Mouse (Mus musculus) intestine, embryonic 16.5 days (tissue): ENCODE results near the gene Nxpe3. TPM values are rescaled to one million over a fixed set of nuclear protein-coding genes. Genes with fewer than 3 reads are reported as not detected.

ENCODE experiments used
- ATAC-seq: fragments of 200-750 bp; cut with Nextera tagmentation; 2 replicates; pipeline ENCODE4 v1.8.0; 2017; ENCODE audit warnings: moderate TSS enrichment, moderate library complexity
- H3K27ac ChIP-seq: fragments of 300-500 bp; sonication (generic); 2 replicates; pipeline ENCODE4 v1.5.1; 2014; ENCODE audit warnings: mild to moderate bottlenecking, low read length
- H3K27me3 ChIP-seq: fragments of 300-500 bp; sonication (generic); replicated peaks from 2 replicates; pipeline ENCODE4 v1.6.1; 2014; ENCODE audit warnings: low read length, control low read depth, mixed read lengths; ENCODE audit not compliant: control insufficient read depth, insufficient read depth
- H3K36me3 ChIP-seq: fragments of 300-500 bp; sonication (generic); 2 replicates; pipeline ENCODE4 v1.6.1; 2014; ENCODE audit warnings: low read length, control low read depth; ENCODE audit not compliant: control insufficient read depth, insufficient read depth
- H3K4me1 ChIP-seq: fragments of 300-500 bp; sonication (generic); 2 replicates; pipeline ENCODE4 v1.6.1; 2014; ENCODE audit warnings: low read length, control low read depth, mixed read lengths; ENCODE audit not compliant: control insufficient read depth, insufficient read depth
- H3K4me2 ChIP-seq: fragments of 300-500 bp; sonication (generic); 2 replicates; pipeline ENCODE4 v1.6.1; 2014; ENCODE audit warnings: low read depth, low read length, control low read depth
- H3K4me3 ChIP-seq: fragments of 300-500 bp; sonication (generic); 2 replicates; pipeline ENCODE4 v1.5.1; 2014; ENCODE audit warnings: mild to moderate bottlenecking, low read length
- H3K9ac ChIP-seq: fragments of 300-500 bp; sonication (generic); 2 replicates; pipeline ENCODE4 v1.6.1; 2014; ENCODE audit warnings: low read depth, low read length
- H3K9me3 ChIP-seq: fragments of 300-500 bp; sonication (generic); 2 replicates; pipeline ENCODE4 v1.6.1; 2016; ENCODE audit warnings: low read length, control low read depth; ENCODE audit not compliant: control insufficient read depth
- WGBS: fragments of 180-500 bp; shearing (Covaris S2); extraction: QIAGEN DNeasy Blood & Tissue Kit; methylation state at CpG from one replicate; pipeline ENCODE4 v1.1.7; 2014; 5-methylcytosine and 5-hydroxymethylcytosine counted together
- polyA plus RNA-seq: library from polyadenylated mRNA; unstranded; fragments of >200 nt; fragmentation: Nextera tagmentation; extraction: Ambion mirVana; gene quantifications from 2 replicates; pipeline ENCODE4 v1.2.1, GENCODE M21; 2015

The Nxpe3 gene
- polyA plus RNA-seq, result 1.5 and 1.7 TPM in 2 replicates

DNA sequence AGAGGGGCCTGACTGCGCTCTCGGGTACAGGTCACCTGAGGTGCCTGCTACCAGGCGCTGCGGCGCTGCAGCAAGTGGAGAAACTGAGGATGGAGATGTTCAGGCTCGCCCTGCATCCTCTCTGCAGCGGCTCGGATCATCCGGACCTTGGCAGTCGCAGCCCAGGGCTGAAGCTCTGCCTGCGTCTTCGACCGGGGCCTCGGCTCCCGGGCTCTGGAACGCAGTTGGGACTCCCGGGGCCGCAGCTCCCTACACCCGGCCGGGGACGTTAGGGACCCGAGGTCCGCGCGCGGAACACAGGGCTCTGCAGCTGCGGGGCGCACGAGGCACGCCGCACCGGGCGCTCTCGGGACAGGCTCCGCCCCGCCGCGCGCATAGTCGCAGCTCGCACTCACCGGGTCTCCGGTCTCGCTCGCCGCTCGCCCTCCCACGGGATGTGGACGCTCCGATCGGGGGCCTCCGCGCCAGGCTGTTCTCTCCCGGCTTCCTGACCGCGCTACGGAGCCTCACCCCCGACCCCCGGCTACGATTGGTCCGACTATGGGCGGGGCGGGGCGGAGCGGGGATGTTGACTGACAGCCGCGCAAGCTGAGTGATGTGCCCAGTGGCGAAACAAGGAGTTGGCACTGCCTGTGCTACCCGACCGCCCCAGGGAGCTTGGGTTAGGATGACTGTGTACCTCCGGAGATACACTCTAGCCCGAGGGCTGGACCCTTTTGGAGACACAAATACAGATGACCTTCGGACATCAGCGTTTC, at the start of gene Nxpe3:
Gene Nxpe3 (minus strand): TSS at position 393 of the 758 bp plus-strand sequence.
- ATAC-seq, result peak; percentile 89
- no peaks in the 10 kb centered on the region for H3K27me3 ChIP-seq
- H3K9me3 ChIP-seq, result no peaks in the 10 kb centered on the region
- no peaks in the 10 kb centered on the region for H3K36me3 ChIP-seq
- peak within 1 kb of the TSS; percentile 84 for H3K4me3 ChIP-seq
- H3K4me1 ChIP-seq, result peaks cover 12% of the 10 kb centered on the region
- 0% methylated on average over 72 of the region's 74 CpGs for WGBS
- peak within 1 kb of the TSS; percentile 83 for H3K4me2 ChIP-seq
- peak within 1 kb of the TSS; percentile 80 for H3K9ac ChIP-seq
- H3K27ac ChIP-seq, result peak within 1 kb of the TSS; percentile 81

DNA sequence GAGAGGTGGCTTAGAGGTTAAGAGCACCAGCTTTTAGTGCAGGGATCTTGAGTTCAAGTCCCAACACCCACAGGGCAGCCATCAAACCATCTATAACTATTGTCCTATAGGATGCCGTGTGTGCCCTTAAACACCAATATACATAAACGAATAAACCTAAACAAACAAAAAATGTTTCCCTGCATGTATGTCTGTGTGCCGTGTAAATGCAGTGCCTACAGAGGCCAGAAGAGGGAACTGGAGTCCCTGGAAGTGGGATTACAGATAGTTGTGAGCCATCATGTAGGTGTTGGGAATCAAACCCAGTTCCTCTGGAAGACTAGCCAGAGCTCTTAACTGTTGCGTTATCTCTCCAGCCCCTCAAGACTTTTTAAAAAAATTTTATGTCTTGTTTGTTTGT, 45.7 kb upstream of the Nxpe3 start:
- H3K27ac ChIP-seq, result no peak overlapping the region
- WGBS, result 93% methylated on average over 4 of the region's 4 CpGs
- no peak overlapping the region for H3K4me3 ChIP-seq
- no peaks in the 10 kb centered on the region for H3K4me1 ChIP-seq
- ATAC-seq, result no peak
- no peak overlapping the region for H3K9ac ChIP-seq
- no peaks in the 10 kb centered on the region for H3K36me3 ChIP-seq
- H3K27me3 ChIP-seq, result no peaks in the 10 kb centered on the region
- no peaks in the 10 kb centered on the region for H3K9me3 ChIP-seq
- no peak overlapping the region for H3K4me2 ChIP-seq

DNA sequence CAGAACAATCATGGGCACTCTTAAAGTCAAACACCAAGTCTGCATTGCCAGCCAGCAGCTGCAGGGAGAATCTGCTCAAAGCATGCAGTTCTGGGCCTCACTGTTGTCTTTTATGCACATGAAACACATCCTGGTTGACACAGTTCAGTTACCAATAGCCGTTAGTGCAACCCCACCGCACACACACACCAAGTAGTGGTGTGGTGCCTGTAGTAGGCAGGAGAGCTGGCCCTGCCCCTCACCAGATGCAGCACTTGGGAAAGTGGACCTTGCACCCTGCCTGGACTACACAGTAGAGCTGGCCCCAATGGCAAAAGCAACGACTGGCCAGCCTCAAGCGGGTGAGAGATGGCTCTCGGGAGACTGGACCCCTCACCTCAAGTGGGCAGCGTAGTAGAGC, 44.6 kb upstream of the Nxpe3 start:
- Histone ChIP-seq H3K27ac (no peak overlapping the region), H3K9ac (no peak overlapping the region), H3K36me3 (no peaks in the 10 kb centered on the region), H3K27me3 (no peaks in the 10 kb centered on the region), H3K4me3 (no peak overlapping the region), H3K4me2 (no peak overlapping the region), H3K9me3 (no peaks in the 10 kb centered on the region), H3K4me1 (no peaks in the 10 kb centered on the region)
- ATAC-seq, result peak; percentile 71
- WGBS, result 77% methylated on average over 6 of the region's 6 CpGs

DNA sequence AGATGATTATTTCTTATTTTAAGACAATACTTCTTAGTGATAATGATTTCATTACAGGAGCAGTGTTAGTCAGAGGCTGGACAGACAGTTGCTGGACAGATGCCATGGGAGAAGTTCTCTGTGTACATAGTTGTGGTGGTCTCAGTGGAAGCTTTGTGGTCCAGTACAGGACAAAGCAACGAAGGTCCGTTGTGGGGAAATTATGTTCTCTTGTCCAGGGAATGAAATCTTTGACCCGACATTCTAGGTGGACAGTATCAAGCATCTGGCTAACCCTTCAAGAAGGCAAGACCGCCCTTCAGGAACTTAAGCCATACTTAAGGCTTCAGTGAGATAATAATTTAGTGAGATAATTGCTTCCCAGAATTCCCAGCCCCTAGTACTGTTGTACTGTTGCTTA, 43.7 kb upstream of the Nxpe3 start:
- no peak overlapping the region for H3K4me2 ChIP-seq
- H3K27ac ChIP-seq, result no peak overlapping the region
- no peaks in the 10 kb centered on the region for H3K36me3 ChIP-seq
- ATAC-seq, result no peak
- 82% methylated on average over 4 of the region's 4 CpGs for WGBS
- no peak overlapping the region for H3K9ac ChIP-seq
- H3K27me3 ChIP-seq, result no peaks in the 10 kb centered on the region
- no peak overlapping the region for H3K4me3 ChIP-seq
- H3K4me1 ChIP-seq, result no peaks in the 10 kb centered on the region
- H3K9me3 ChIP-seq, result no peaks in the 10 kb centered on the region

DNA sequence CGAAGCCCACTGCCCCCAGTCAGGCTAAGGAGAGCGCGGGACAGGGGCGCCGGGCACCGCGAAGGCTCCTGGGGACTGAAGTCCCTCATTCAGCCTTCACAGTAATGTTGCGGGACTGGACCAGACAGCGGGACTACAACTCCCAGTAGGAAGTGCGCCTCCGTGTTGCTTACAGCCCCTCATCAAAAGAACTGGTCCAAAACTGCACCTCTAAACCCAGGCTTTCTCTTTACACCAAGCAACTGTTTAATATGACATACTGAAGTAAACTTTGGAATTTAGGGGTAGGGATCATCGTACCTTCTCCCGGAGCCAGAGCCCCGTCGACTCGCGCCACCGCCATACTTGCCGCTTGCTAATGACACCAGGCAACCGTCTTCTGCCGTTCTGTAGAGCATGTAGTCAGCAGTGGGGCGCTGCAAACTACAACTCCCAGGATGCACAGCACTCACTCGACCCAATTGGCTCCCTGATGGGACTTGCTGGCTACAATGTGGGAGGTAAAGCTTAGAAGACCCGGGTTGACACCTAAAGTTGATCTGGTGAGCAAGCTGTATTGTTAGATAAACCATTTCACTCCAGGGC, 39.5 kb upstream of the Nxpe3 start, which contains the start of gene Cep97:
Gene Cep97 (minus strand): TSS at position 403 of the 585 bp plus-strand sequence.
- H3K9me3 ChIP-seq, result no peaks in the 10 kb centered on the region

DNA sequence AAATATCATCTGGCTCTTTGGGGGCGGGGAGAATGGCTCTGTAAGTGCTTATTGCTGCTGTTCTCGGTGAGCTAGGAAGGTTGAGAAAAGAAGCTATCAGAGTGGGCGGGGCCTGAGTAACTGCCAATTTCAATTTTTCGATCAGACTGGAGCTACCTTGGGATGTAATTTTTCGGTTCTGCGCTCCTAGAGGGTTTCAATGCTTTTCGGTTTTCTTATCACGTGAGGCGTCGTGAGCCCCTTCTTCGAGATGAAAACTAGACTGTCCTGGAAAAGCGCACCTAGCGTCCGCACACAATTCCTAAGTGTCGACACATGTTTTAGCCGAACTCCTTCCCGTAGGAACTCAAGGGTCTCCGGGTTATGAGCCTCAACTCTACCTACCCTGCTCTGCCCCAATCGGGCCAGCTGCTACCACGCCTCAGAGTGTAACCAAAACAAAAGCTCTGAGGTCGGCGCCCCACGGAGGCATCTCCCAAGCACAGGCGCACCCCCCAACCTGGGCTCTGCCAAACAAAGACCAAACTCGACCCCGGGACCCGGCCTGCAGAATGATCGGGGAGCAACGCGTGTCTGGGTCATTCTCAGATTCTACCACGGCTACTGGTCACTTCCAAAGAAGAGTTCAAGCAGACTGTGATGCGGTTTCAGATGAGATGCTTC, 38.7 kb upstream of the Nxpe3 start:
- Histone ChIP-seq H3K4me2 (peak overlapping the region; percentile 62), H3K4me3 (peak overlapping the region; percentile 71), H3K27me3 (no peaks in the 10 kb centered on the region), H3K27ac (no peak overlapping the region), H3K9ac (peak overlapping the region; percentile 70), H3K36me3 (no peaks in the 10 kb centered on the region), H3K4me1 (no peaks in the 10 kb centered on the region), H3K9me3 (no peaks in the 10 kb centered on the region)
- under 1% methylated on average over 32 of the region's 32 CpGs for WGBS
- peak; percentile 40 for ATAC-seq

More for the DNA sequence above, 39.5 kb upstream of the Nxpe3 start, which contains the start of gene Cep97:
- no peak within 1 kb of the TSS for H3K27ac ChIP-seq
- peak; percentile 100 for ATAC-seq
- H3K4me1 ChIP-seq, result no peaks in the 10 kb centered on the region
- peak within 1 kb of the TSS; percentile 62 for H3K4me2 ChIP-seq
- no peaks in the 10 kb centered on the region for H3K36me3 ChIP-seq
- H3K4me3 ChIP-seq, result peak within 1 kb of the TSS; percentile 71
- under 1% methylated on average over 24 of the region's 24 CpGs for WGBS
- no peaks in the 10 kb centered on the region for H3K27me3 ChIP-seq
- H3K9ac ChIP-seq, result peak within 1 kb of the TSS; percentile 70

DNA sequence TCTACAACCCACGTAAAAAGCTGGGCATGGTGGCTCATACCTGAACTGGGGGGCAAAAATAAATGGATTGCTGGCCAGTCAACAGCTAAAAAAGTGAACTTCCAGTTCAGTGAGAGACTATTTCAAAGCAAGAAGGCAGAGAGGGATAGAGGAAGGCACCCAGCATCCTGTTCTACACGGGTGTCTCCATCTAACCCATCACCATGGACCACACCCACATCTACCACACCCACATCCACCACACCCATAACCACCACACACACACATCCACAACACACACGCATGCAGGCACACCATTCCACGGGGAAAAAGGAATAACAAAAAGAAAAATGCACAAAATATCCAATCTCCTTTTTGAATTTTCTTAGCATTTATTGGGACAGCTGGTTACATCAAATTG, 28.9 kb upstream of the Nxpe3 start:
- Histone ChIP-seq H3K4me1 (no peaks in the 10 kb centered on the region), H3K36me3 (no peaks in the 10 kb centered on the region), H3K27me3 (no peaks in the 10 kb centered on the region), H3K9me3 (no peaks in the 10 kb centered on the region), H3K9ac (no peak overlapping the region), H3K4me2 (no peak overlapping the region), H3K27ac (no peak overlapping the region), H3K4me3 (no peak overlapping the region)
- 82% methylated on average over 4 of the region's 4 CpGs for WGBS
- no peak for ATAC-seq

DNA sequence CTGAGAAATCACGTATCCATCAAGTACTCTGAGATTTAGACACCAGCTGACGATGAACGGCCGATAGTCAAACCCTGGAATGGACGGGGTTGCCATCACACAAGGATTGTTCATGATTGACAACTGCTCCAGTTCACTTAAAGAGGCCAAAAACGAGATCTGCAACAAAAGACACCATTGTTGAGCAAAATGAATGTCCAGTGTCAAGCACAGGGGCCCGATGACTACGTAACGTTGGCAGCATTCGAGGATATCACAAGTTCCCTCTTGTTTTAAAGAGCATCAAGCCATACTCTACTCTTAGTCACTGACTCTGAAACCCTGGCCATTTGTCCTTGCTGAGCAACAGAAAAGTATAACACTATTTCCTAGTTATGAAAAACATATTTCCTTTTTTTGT, 27.0 kb upstream of the Nxpe3 start:
- WGBS, result 90% methylated on average over 10 of the region's 10 CpGs
- H3K4me1 ChIP-seq, result no peaks in the 10 kb centered on the region
- no peaks in the 10 kb centered on the region for H3K36me3 ChIP-seq
- no peak overlapping the region for H3K9ac ChIP-seq
- H3K27me3 ChIP-seq, result no peaks in the 10 kb centered on the region
- no peak for ATAC-seq
- no peak overlapping the region for H3K4me3 ChIP-seq
- H3K4me2 ChIP-seq, result no peak overlapping the region
- no peaks in the 10 kb centered on the region for H3K9me3 ChIP-seq
- no peak overlapping the region for H3K27ac ChIP-seq

DNA sequence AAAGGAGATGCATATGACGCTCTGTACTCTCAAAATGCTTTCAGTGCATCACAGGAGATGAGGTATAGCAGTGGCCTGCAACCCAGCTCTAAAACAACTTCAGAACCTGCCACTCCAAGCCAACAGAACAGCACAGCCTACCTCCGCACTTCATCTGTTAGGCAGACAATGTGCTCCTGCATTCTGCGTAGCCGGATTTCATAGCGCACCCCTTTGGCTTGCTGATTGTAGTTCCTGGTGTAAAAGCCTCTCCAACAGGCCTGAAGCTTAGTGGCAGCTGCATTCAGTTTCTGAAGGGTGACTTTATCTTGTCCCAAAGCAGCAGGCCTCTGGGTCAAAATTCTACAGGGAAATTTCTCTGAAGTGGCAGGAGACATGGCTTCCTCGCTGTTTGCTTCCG, 19.6 kb upstream of the Nxpe3 start:
- no peak overlapping the region for H3K4me2 ChIP-seq
- 0 out of 2 replicates have a peak, but pooled peaks cover 6% of the 10 kb centered on the region for H3K36me3 ChIP-seq
- H3K4me3 ChIP-seq, result no peak overlapping the region
- H3K9me3 ChIP-seq, result no peaks in the 10 kb centered on the region
- no peak overlapping the region for H3K27ac ChIP-seq
- WGBS, result 97% methylated on average over 7 of the region's 7 CpGs
- no peak for ATAC-seq
- H3K9ac ChIP-seq, result no peak overlapping the region
- no peaks in the 10 kb centered on the region for H3K27me3 ChIP-seq
- no peaks in the 10 kb centered on the region for H3K4me1 ChIP-seq
